Mouse (Mus musculus) kidney, adult 2 months (tissue): Measurements from ENCODE around the gene Prg3. TPM values are rescaled to one million over a fixed set of nuclear protein-coding genes. Genes with fewer than 3 reads are reported as not detected.
A peak's percentile ranks its signal among the peaks of the same experiment; 100 is the strongest.

ENCODE experiments used
- DNase-seq: peaks from one replicate; pipeline ENCODE4 v3.0.0; 2021
- H3K27ac ChIP-seq: fragments of 200-500 bp; 2 replicates; pipeline ENCODE4 v1.5.1; 2012; ENCODE audit warnings: low read depth, low read length, control low read depth, inconsistent platforms; ENCODE audit not compliant: insufficient read depth
- H3K27me3 ChIP-seq: fragments of 200-500 bp; replicated peaks from 2 replicates; pipeline ENCODE4 v1.6.1; 2012; ENCODE audit warnings: mild to moderate bottlenecking, moderate library complexity, low read length, inconsistent platforms; ENCODE audit not compliant: control insufficient read depth, insufficient read depth
- H3K36me3 ChIP-seq: fragments of 200-500 bp; 2 replicates; pipeline ENCODE4 v1.6.1; 2012; ENCODE audit warnings: mild to moderate bottlenecking, moderate library complexity, low read length, inconsistent platforms; ENCODE audit not compliant: control insufficient read depth, insufficient read depth
- H3K4me1 ChIP-seq: fragments of 200-500 bp; 2 replicates; pipeline ENCODE4 v1.6.1; 2011; ENCODE audit warnings: low read length; ENCODE audit not compliant: control insufficient read depth, insufficient read depth
- H3K4me3 ChIP-seq: fragments of 200-500 bp; 2 replicates; pipeline ENCODE4 v1.5.1; 2011; ENCODE audit warnings: mild to moderate bottlenecking, low read depth, low read length, control low read depth; ENCODE audit not compliant: insufficient read depth
- CTCF ChIP-seq: fragments of 200-500 bp; conservative IDR thresholded peaks from 2 replicates; pipeline ENCODE4 v1.5.1; 2011; ENCODE audit warnings: low read depth, mild to moderate bottlenecking, control low read depth, low read length, moderate library complexity, mixed read lengths; ENCODE audit not compliant: insufficient read depth, insufficient read length
- POLR2A ChIP-seq: fragments of 200-500 bp; IDR thresholded peaks from one replicate; pipeline ENCODE4 v1.6.1; 2011; ENCODE audit warnings: low read depth, low read length, control low read depth
- WGBS: fragments of 180-500 bp; shearing (Covaris S2); methylation state at CpG from one replicate; pipeline ENCODE4 v1.1.7; 2018; 5-methylcytosine and 5-hydroxymethylcytosine counted together
- polyA plus RNA-seq: library from polyadenylated mRNA; depleted of rRNA; stranded (reverse); fragments of >200 nt; gene quantifications from 2 replicates; pipeline ENCODE4 v1.2.3, GENCODE M21; 2012

Prg3 gene
- polyA plus RNA-seq, 1 experiment: 0.28 TPM

DNA sequence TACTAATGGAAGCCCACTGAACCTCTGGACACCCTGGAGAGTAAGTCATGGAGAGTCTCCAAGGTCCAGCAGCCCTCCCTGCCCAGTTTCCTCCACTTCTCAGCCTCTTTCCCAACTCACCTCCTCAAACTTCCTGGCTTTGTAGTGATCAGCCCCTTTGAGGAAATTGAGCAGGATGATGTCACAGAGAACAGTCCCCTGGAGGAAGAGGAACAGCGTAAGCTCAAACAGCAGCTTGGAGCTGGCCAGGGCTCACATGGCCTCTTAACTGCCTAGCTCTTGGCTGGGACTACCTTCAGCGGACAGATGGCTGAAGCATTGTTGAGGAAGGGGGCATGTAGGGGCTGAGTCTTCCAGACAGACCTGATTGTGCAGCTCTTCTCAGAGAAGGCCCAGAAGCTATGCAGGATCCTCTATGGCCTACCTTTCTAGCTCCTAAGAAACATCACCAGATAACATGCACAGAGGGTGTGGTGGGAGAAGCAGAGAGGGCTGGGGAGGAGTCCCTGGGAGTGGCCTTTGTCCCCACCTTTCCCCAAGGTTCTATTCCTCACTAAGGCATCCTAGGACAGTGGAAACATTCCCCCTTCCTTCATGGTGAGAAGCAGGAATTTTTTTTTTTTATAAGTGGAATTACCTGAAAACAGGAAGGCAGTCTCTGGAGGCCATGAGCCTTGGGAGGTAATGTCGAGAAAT lies 11.6 kb downstream of the Prg3 start:
- H3K36me3 ChIP-seq: no peaks in the 10 kb centered on the region
- peak overlapping the region; percentile 46; the same call in 1 of the 2 replicates for H3K27ac ChIP-seq
- H3K4me1 ChIP-seq: no peaks in the 10 kb centered on the region
- no peaks in the 10 kb centered on the region for H3K27me3 ChIP-seq
- peak; percentile 44 for DNase-seq
- WGBS: 68% methylated on average over 3 of the region's 3 CpGs
- H3K4me3 ChIP-seq: no peak overlapping the region
- TF ChIP-seq POLR2A (no peak), CTCF (no peak)

GRCm38 (mm10) chr2:85001497-85001896 lies 13.5 kb downstream of the Prg3 start:
- H3K27me3 ChIP-seq: no peaks in the 10 kb centered on the region
- H3K4me3 ChIP-seq: no peak overlapping the region
- 62% methylated on average over 13 of the region's 13 CpGs for WGBS
- peak overlapping the region; percentile 75 for H3K27ac ChIP-seq
- peak; percentile 68 for DNase-seq
- no peak for TF ChIP-seq POLR2A
- TF ChIP-seq CTCF: no peak
- H3K36me3 ChIP-seq: no peaks in the 10 kb centered on the region
- H3K4me1 ChIP-seq: no peaks in the 10 kb centered on the region

DNA sequence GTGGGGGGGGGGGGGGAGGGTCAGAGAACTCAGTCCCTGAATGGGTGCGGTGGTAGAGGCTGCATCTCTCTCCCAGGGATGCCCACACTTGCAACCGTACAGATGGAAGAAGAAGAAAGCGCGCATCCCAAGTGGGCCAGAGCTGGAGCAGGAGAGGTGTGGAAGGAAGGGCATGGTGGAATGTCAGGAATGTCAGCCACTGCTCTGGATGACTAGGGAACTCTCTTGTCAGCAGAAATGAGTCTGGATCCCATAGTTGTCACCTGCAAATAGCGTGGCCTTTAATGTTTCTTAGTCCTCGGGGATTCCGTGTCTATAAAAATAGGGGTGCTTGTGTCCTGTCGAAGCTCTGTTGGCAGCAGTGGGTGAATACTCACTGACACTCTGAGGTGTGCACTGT lies 14.6 kb downstream of the Prg3 start:
- H3K4me3 ChIP-seq: no peak overlapping the region
- DNase-seq: no peak
- no peak for TF ChIP-seq POLR2A
- no peaks in the 10 kb centered on the region for H3K27me3 ChIP-seq
- no peaks in the 10 kb centered on the region for H3K4me1 ChIP-seq
- no peak overlapping the region for H3K27ac ChIP-seq
- no peaks in the 10 kb centered on the region for H3K36me3 ChIP-seq
- WGBS: 76% methylated on average over 8 of the region's 8 CpGs

- DNase-seq: no peak
- no peaks in the 10 kb centered on the region for H3K4me1 ChIP-seq
- no peaks in the 10 kb centered on the region for H3K27me3 ChIP-seq
- 90% methylated on average over 4 of the region's 4 CpGs for WGBS
- H3K4me3 ChIP-seq: no peak overlapping the region
- H3K27ac ChIP-seq: no peak overlapping the region
- no peak for TF ChIP-seq POLR2A
- no peak for TF ChIP-seq CTCF
- H3K36me3 ChIP-seq: no peaks in the 10 kb centered on the region
These were observed 16.3 kb downstream of the Prg3 start for GRCm38 (mm10) chr2:85004341-85004740.

- Histone ChIP-seq H3K4me1 (no peaks in the 10 kb centered on the region), H3K27me3 (no peaks in the 10 kb centered on the region), H3K27ac (no peak overlapping the region), H3K36me3 (no peaks in the 10 kb centered on the region), H3K4me3 (no peak overlapping the region)
- TF ChIP-seq POLR2A: no peak
- TF ChIP-seq CTCF: no peak
- DNase-seq: no peak
- WGBS: 89% methylated on average over 7 of the region's 7 CpGs
These were observed 18.6 kb downstream of the Prg3 start for GRCm38 (mm10) chr2:85006600-85006999.

DNA sequence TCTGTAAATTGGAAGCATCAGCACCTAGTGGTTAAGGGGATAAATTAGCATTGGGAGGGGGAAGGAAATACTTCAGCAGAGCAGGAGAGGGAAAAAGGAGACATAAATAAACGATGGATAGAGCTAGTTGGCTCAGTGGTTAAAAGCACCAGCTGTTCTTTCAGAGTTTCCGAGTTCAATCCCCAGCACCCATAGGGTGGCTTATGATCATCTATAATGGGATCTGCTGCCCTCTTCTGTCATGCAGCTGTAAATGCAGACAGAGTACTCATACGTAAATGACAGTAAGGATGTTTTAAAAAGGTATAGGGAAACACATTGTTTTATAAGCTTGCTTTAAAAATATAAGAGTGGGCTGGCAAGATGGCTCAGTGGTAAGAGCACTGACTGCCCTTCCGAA lies 19.7 kb downstream of the Prg3 start:
- Histone ChIP-seq H3K27me3 (no peaks in the 10 kb centered on the region), H3K4me1 (no peaks in the 10 kb centered on the region), H3K27ac (no peak overlapping the region), H3K4me3 (no peak overlapping the region), H3K36me3 (no peaks in the 10 kb centered on the region)
- peak; percentile 40 for DNase-seq
- no peak for TF ChIP-seq POLR2A
- no peak; the same call in 1 of the 2 replicates for TF ChIP-seq CTCF
- WGBS: 26% methylated on average over 4 of the region's 4 CpGs

DNA sequence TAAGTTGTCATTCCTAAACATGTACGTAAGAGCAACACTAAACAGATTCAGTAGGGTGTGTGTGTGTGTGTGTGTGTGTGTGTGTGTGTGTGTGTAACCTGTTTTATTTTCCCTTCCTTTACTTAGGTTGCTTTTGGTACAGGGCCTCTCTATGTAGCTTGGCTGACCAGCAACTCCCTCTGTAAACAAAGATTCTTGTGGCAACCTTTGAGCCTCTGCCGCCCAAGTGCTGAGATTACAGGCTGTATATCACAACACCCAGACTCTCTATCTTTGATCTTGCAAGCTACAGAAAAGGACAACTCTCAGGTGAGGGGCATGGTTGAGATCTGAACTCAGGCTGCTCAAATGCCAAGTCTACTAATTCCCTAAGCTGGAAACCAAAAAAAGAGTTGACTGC lies 21.2 kb downstream of the Prg3 start:
- Histone ChIP-seq H3K4me1 (no peaks in the 10 kb centered on the region), H3K27me3 (no peaks in the 10 kb centered on the region), H3K4me3 (no peak overlapping the region), H3K27ac (no peak overlapping the region), H3K36me3 (no peaks in the 10 kb centered on the region)
- 81% methylated on average over 2 of the region's 2 CpGs for WGBS
- no peak for TF ChIP-seq CTCF
- TF ChIP-seq POLR2A: no peak
- no peak for DNase-seq
